Mouse (Mus musculus) E14TG2a.4 (cell line): Measurements from ENCODE around the gene Retreg2.

Experiments used
- CTCF ChIP-seq: conservative IDR thresholded peaks from 2 replicates; pipeline ENCODE4 v1.5.1; 2014; ENCODE audit warnings: low read length
- NANOG ChIP-seq: IDR thresholded peaks from 2 replicates; pipeline ENCODE4 v1.6.1; 2014; ENCODE audit warnings: borderline replicate concordance, low read length, mixed read lengths
- POU5F1 ChIP-seq: IDR thresholded peaks from 2 replicates; pipeline ENCODE4 v1.6.1; 2014; ENCODE audit warnings: low read length, borderline replicate concordance

DNA sequence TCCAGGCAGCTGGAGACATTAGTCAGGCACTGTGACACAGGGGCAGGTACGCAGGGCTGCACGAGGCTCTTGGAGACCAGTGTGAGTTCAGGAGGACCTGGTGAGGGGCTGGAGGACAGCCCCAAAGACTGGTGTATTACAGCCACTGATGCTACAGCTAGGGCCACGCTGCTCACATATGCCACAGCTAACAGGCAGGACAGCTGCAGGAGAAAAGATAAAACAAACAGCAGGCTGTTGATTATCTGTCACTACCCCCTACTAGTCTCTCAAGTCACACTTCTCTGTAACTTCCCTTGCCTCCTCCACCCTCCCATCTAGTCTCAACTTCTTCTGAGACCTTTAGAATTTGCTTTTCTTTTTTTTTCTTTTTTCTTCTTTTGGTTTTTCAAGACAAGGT, 5.8 kb upstream of the Retreg2 start:
- TF ChIP-seq CTCF (no peak), POU5F1 (no peak), NANOG (no peak)
